Mouse (Mus musculus) embryonic facial prominence, embryonic 15.5 days (tissue): ENCODE results near the gene Slc26a8. TPM values are rescaled to one million over a fixed set of nuclear protein-coding genes. Genes with fewer than 3 reads are reported as not detected.
A peak's percentile ranks its signal among the peaks of the same experiment; 100 is the strongest.
"Not testable (repeated sequence)": the region's sequence is repeated elsewhere in the genome, so short reads cannot be mapped to it uniquely, and the experiment has no call there.

ENCODE experiments used
- ATAC-seq: fragments of 200-750 bp; cut with Nextera tagmentation; 2 replicates; pipeline ENCODE4 v1.8.0; 2017; ENCODE audit warnings: low read depth, moderate TSS enrichment; ENCODE audit not compliant: insufficient number of reproducible peaks, low FRiP score, low TSS enrichment
- H3K27ac ChIP-seq: fragments of 300-500 bp; sonication (generic); replicated peaks from 2 replicates; pipeline ENCODE4 v1.5.1; 2015; ENCODE audit warnings: mild to moderate bottlenecking, inconsistent platforms
- H3K27me3 ChIP-seq: fragments of 300-500 bp; sonication (generic); 2 replicates; pipeline ENCODE4 v1.6.1; 2015; ENCODE audit warnings: inconsistent platforms
- H3K36me3 ChIP-seq: fragments of 300-500 bp; sonication (generic); 2 replicates; pipeline ENCODE4 v1.6.1; 2015; ENCODE audit warnings: mild to moderate bottlenecking, inconsistent platforms
- H3K4me1 ChIP-seq: fragments of 300-500 bp; sonication (generic); 2 replicates; pipeline ENCODE4 v1.6.1; 2015; ENCODE audit warnings: inconsistent platforms
- H3K4me2 ChIP-seq: fragments of 300-500 bp; sonication (generic); replicated peaks from 2 replicates; pipeline ENCODE4 v1.6.1; 2015; ENCODE audit warnings: mild to moderate bottlenecking, inconsistent platforms
- H3K4me3 ChIP-seq: fragments of 300-500 bp; sonication (generic); replicated peaks from 2 replicates; pipeline ENCODE4 v1.5.1; 2015; ENCODE audit warnings: mild to moderate bottlenecking, inconsistent platforms
- H3K9ac ChIP-seq: fragments of 300-500 bp; sonication (generic); 2 replicates; pipeline ENCODE4 v1.6.1; 2015; ENCODE audit warnings: inconsistent platforms
- H3K9me3 ChIP-seq: fragments of 300-500 bp; sonication (generic); replicated peaks from 2 replicates; pipeline ENCODE4 v1.6.1; 2016; ENCODE audit warnings: inconsistent platforms
- WGBS: fragments of 180-500 bp; shearing (Covaris S2); methylation state at CpG from one replicate; pipeline ENCODE4 v1.1.7; 2015; 5-methylcytosine and 5-hydroxymethylcytosine counted together
- polyA plus RNA-seq: library from polyadenylated mRNA; unstranded; fragments of >200 nt; fragmentation: Nextera tagmentation; extraction: Ambion mirVana; gene quantifications from 2 replicates; pipeline ENCODE4 v1.2.1, GENCODE M21; 2015

Gene Slc26a8
- 0.35 and 0.80 TPM in 2 replicates for polyA plus RNA-seq

GRCm38 (mm10) chr17:28689586-28690283 lies at the start of gene Slc26a8:
Gene Slc26a8 (minus strand): TSS chr17:28690233.
- Histone ChIP-seq H3K27ac (peak within 1 kb of the TSS; percentile 96), H3K9ac (peak within 1 kb of the TSS; percentile 42), H3K4me3 (peak within 1 kb of the TSS; percentile 98), H3K4me2 (peak within 1 kb of the TSS; percentile 63), H3K4me1 (peaks cover 30% of the 10 kb centered on the region), H3K27me3 (peaks cover 8% of the 10 kb centered on the region), H3K36me3 (no peaks in the 10 kb centered on the region), H3K9me3 (no peaks in the 10 kb centered on the region)
- 10% methylated on average over 40 of the region's 40 CpGs for WGBS
- no peak for ATAC-seq

- WGBS, result 89% methylated on average over 6 of the region's 6 CpGs
- Histone ChIP-seq H3K27me3 (no peaks in the 10 kb centered on the region), H3K27ac (no peak overlapping the region; the same call in 1 of the 2 replicates), H3K4me3 (no peak overlapping the region), H3K4me2 (no peak overlapping the region), H3K36me3 (peaks cover 58% of the 10 kb centered on the region), H3K9me3 (no peaks in the 10 kb centered on the region), H3K4me1 (0 out of 2 replicates have a peak, but pooled peaks cover 10% of the 10 kb centered on the region), H3K9ac (no peak overlapping the region)
- ATAC-seq, result no peak
Observed at GRCm38 (mm10) chr17:28739244-28739643, 49.2 kb upstream of the Slc26a8 start.

GRCm38 (mm10) chr17:28737973-28738372 lies 47.9 kb upstream of the Slc26a8 start:
- no peak overlapping the region for H3K4me3 ChIP-seq

GRCm38 (mm10) chr17:28736486-28736885 lies 46.5 kb upstream of the Slc26a8 start:
- Histone ChIP-seq H3K4me2 (no peak overlapping the region), H3K9ac (no peak overlapping the region), H3K27me3 (no peaks in the 10 kb centered on the region), H3K36me3 (peaks cover 52% of the 10 kb centered on the region), H3K27ac (no peak overlapping the region), H3K4me3 (no peak overlapping the region), H3K9me3 (no peaks in the 10 kb centered on the region), H3K4me1 (0 out of 2 replicates have a peak, but pooled peaks cover 10% of the 10 kb centered on the region)
- 68% methylated on average over 4 of the region's 4 CpGs for WGBS
- no peak for ATAC-seq

More at GRCm38 (mm10) chr17:28737973-28738372, 47.9 kb upstream of the Slc26a8 start:
- WGBS, result 81% methylated on average over 4 of the region's 4 CpGs
- ATAC-seq, result no peak
- no peaks in the 10 kb centered on the region for H3K27me3 ChIP-seq
- no peak overlapping the region for H3K4me2 ChIP-seq
- no peak overlapping the region for H3K9ac ChIP-seq
- H3K4me1 ChIP-seq, result 0 out of 2 replicates have a peak, but pooled peaks cover 10% of the 10 kb centered on the region
- peaks cover 54% of the 10 kb centered on the region for H3K36me3 ChIP-seq
- H3K9me3 ChIP-seq, result no peaks in the 10 kb centered on the region
- no peak overlapping the region for H3K27ac ChIP-seq

GRCm38 (mm10) chr17:28735317-28736105 lies 45.5 kb upstream of the Slc26a8 start:
- Histone ChIP-seq H3K9ac (no peak overlapping the region), H3K4me2 (no peak overlapping the region), H3K4me3 (no peak overlapping the region), H3K27ac (no peak overlapping the region), H3K36me3 (peaks cover 50% of the 10 kb centered on the region), H3K4me1 (0 out of 2 replicates have a peak, but pooled peaks cover 10% of the 10 kb centered on the region), H3K9me3 (no peaks in the 10 kb centered on the region), H3K27me3 (no peaks in the 10 kb centered on the region)
- WGBS, result 88% methylated on average over 6 of the region's 6 CpGs
- no peak for ATAC-seq

GRCm38 (mm10) chr17:28727511-28727910 lies 37.5 kb upstream of the Slc26a8 start:
- not testable (repeated sequence) for ATAC-seq, H3K9ac ChIP-seq, H3K9me3 ChIP-seq, H3K27me3 ChIP-seq, H3K4me2 ChIP-seq, H3K4me1 ChIP-seq, H3K27ac ChIP-seq, H3K4me3 ChIP-seq
- peaks cover 85% of the 10 kb centered on the region for H3K36me3 ChIP-seq
- WGBS, result 86% methylated on average over 11 of the region's 11 CpGs

- Histone ChIP-seq H3K36me3 (peaks cover 80% of the 10 kb centered on the region), H3K4me3 (no peak within 1 kb of the TSS), H3K4me1 (peaks cover 7% of the 10 kb centered on the region; the same call in 1 of the 2 replicates), H3K4me2 (no peak within 1 kb of the TSS), H3K9me3 (no peaks in the 10 kb centered on the region), H3K27me3 (no peaks in the 10 kb centered on the region), H3K9ac (no peak within 1 kb of the TSS), H3K27ac (no peak within 1 kb of the TSS)
- ATAC-seq, result no peak
- WGBS, result 91% methylated on average over 4 of the region's 4 CpGs
Observed at GRCm38 (mm10) chr17:28725783-28726182, 35.8 kb upstream of the Slc26a8 start, which contains the start of gene AC170998.1. Gene AC170998.1 (plus strand): TSS chr17:28726083.

- H3K4me2 ChIP-seq, result peak overlapping the region; percentile 17; the same call in 1 of the 2 replicates
- H3K27me3 ChIP-seq, result no peaks in the 10 kb centered on the region
- H3K4me1 ChIP-seq, result peaks cover 35% of the 10 kb centered on the region
- H3K9me3 ChIP-seq, result no peaks in the 10 kb centered on the region
- no peak overlapping the region for H3K9ac ChIP-seq
- no peak overlapping the region for H3K4me3 ChIP-seq
- H3K36me3 ChIP-seq, result peaks cover 62% of the 10 kb centered on the region
- H3K27ac ChIP-seq, result peak overlapping the region; percentile 83
- no peak for ATAC-seq
- 39% methylated on average over 3 of the region's 3 CpGs for WGBS
Observed at GRCm38 (mm10) chr17:28717535-28717934, 27.5 kb upstream of the Slc26a8 start.

GRCm38 (mm10) chr17:28715832-28716548 lies 26.0 kb upstream of the Slc26a8 start:
- Histone ChIP-seq H3K4me1 (peaks cover 30% of the 10 kb centered on the region), H3K9ac (no peak overlapping the region), H3K27me3 (no peaks in the 10 kb centered on the region), H3K4me2 (no peak overlapping the region), H3K27ac (peak overlapping the region; percentile 83), H3K4me3 (no peak overlapping the region), H3K36me3 (peaks cover 54% of the 10 kb centered on the region), H3K9me3 (no peaks in the 10 kb centered on the region)
- WGBS, result 49% methylated on average over 7 of the region's 7 CpGs
- ATAC-seq, result no peak

GRCm38 (mm10) chr17:28714006-28714405 lies 24.0 kb upstream of the Slc26a8 start:
- H3K4me3 ChIP-seq, result no peak overlapping the region
- peaks cover 38% of the 10 kb centered on the region for H3K36me3 ChIP-seq
- no peak overlapping the region for H3K27ac ChIP-seq
- no peaks in the 10 kb centered on the region for H3K9me3 ChIP-seq
- no peak overlapping the region for H3K4me2 ChIP-seq
- ATAC-seq, result no peak
- H3K27me3 ChIP-seq, result no peaks in the 10 kb centered on the region
- peaks cover 31% of the 10 kb centered on the region for H3K4me1 ChIP-seq
- WGBS, result 94% methylated on average over 3 of the region's 3 CpGs
- no peak overlapping the region for H3K9ac ChIP-seq

GRCm38 (mm10) chr17:28712305-28712704 lies 22.3 kb upstream of the Slc26a8 start:
- no peaks in the 10 kb centered on the region for H3K9me3 ChIP-seq
- H3K27me3 ChIP-seq, result no peaks in the 10 kb centered on the region
- no peak overlapping the region for H3K4me2 ChIP-seq
- no peak overlapping the region for H3K4me3 ChIP-seq
- peaks cover 28% of the 10 kb centered on the region for H3K36me3 ChIP-seq
- peaks cover 21% of the 10 kb centered on the region for H3K4me1 ChIP-seq
- no peak overlapping the region for H3K27ac ChIP-seq
- 83% methylated on average over 6 of the region's 6 CpGs for WGBS
- ATAC-seq, result no peak
- H3K9ac ChIP-seq, result no peak overlapping the region
